Mouse (Mus musculus): ENCODE data around the gene Ccdc50. TPM values are rescaled to one million over a fixed set of nuclear protein-coding genes. Genes with fewer than 3 reads are reported as not detected.

The Ccdc50 gene
- polyA plus RNA-seq, 1 experiment: 13.8 TPM

DNA sequence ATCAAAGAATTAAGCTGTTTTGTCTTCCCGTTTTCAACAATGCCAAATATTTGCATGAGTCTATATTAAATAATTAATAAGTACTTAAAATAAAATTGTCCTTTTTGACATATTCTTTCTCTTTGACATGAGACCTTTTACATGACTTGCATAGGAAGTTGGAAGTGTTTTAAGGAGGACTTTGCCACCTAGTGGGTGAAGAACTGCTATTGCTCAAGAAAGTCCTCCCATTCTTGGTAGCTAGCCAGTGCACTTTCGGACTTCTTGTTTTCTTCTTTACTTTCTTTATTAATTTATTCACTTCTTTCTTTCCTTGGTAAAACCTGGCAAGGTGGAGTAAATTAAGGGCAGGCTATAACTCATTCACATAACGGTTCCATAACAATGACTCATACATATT lies 55.3 kb downstream of the Ccdc50 start:
- Histone ChIP-seq H3K27me3 (ENCODE audit: control insufficient read depth, insufficient read depth, insufficient read length) (no peaks in the 10 kb centered on the region), H3K4me3 (no peak overlapping the region), H3K36me3 (ENCODE audit: control insufficient read depth, insufficient read depth) (peaks cover 35% of the 10 kb centered on the region), H3K79me2 (ENCODE audit: control insufficient read depth, insufficient read depth) (no peaks in the 10 kb centered on the region), H3K4me2 (ENCODE audit: low read depth) (no peak overlapping the region), H3ac (ENCODE audit: control insufficient read depth, insufficient read length) (no peak overlapping the region)
- no peak for TF ChIP-seq POLR2AphosphoS2 (IDR thresholded peaks at IDR 0.05; ENCODE audit: insufficient read length, low read depth)
- no peak for TF ChIP-seq SRF (IDR thresholded peaks at IDR 0.05; ENCODE audit: control insufficient read depth, insufficient read length, low read depth)
- TF ChIP-seq REST (IDR thresholded peaks at IDR 0.05; ENCODE audit: insufficient read depth, insufficient read length): no peak
- no peak for TF ChIP-seq MAX (IDR thresholded peaks at IDR 0.05; ENCODE audit: low read depth)
- TF ChIP-seq MYOG (IDR thresholded peaks at IDR 0.05; ENCODE audit: control insufficient read depth in 1 of 3, insufficient read depth in 1 of 3, insufficient read length in 2 of 3, low read depth in 2 of 3): no peak
- no peak for TF ChIP-seq MYOD1 (IDR thresholded peaks at IDR 0.05; ENCODE audit: control insufficient read depth in 1 of 3, insufficient read length in 2 of 3, low read depth in 2 of 3)
- no peak for TF ChIP-seq POLR2A (IDR thresholded peaks at IDR 0.05; ENCODE audit: insufficient read length, low read depth)
- no peak for TF ChIP-seq USF1 (IDR thresholded peaks at IDR 0.05; ENCODE audit: low read depth)
- no peak for TF ChIP-seq E2F4 (IDR thresholded peaks at IDR 0.05; ENCODE audit: insufficient read depth)
- no peak for TF ChIP-seq TCF3 (IDR thresholded peaks at IDR 0.05; ENCODE audit: insufficient read length, low read depth)
- no peak for TF ChIP-seq CEBPB (IDR thresholded peaks at IDR 0.05; ENCODE audit: insufficient read depth, poor library complexity, severe bottlenecking)
- TF ChIP-seq TCF12 (IDR thresholded peaks at IDR 0.05; ENCODE audit: insufficient read depth, poor library complexity, severe bottlenecking): no peak

DNA sequence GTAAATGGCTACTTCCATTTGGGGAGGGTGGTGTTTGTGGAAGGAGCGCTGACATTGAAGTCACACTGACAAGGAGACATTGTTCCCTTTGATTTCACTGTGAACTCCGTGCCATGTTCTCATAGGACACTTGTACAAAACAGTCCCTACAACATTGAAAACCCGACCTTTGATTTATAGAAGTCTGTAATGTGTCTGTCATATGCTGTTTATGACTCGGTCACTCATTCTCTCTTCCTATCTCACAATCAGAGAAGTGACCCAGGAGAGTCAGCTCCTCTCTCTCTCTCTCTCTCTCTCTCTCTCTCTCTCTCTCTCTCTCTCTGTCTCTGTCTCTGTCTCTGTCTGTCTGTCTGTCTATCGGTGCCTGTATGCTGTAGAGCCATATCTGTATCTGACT lies 60.7 kb downstream of the Ccdc50 start:
- no peak overlapping the region for H3K4me3 ChIP-seq
- no peak for TF ChIP-seq TCF3 (IDR thresholded peaks at IDR 0.05; ENCODE audit: insufficient read length, low read depth)
- TF ChIP-seq POLR2A (IDR thresholded peaks at IDR 0.05; ENCODE audit: insufficient read length, low read depth): no peak
- no peak for TF ChIP-seq MYOG (IDR thresholded peaks at IDR 0.05; ENCODE audit: control insufficient read depth in 1 of 3, insufficient read depth in 1 of 3, insufficient read length in 2 of 3, low read depth in 2 of 3)
- no peak for TF ChIP-seq CEBPB (IDR thresholded peaks at IDR 0.05; ENCODE audit: insufficient read depth, poor library complexity, severe bottlenecking)
- H3K4me2 ChIP-seq (ENCODE audit: low read depth): no peak overlapping the region
- H3ac ChIP-seq (ENCODE audit: control insufficient read depth, insufficient read length): no peak overlapping the region
- H3K36me3 ChIP-seq (ENCODE audit: control insufficient read depth, insufficient read depth): peaks cover 27% of the 10 kb centered on the region
- no peaks in the 10 kb centered on the region for H3K27me3 ChIP-seq (ENCODE audit: control insufficient read depth, insufficient read depth, insufficient read length)
- H3K79me2 ChIP-seq (ENCODE audit: control insufficient read depth, insufficient read depth): no peaks in the 10 kb centered on the region

DNA sequence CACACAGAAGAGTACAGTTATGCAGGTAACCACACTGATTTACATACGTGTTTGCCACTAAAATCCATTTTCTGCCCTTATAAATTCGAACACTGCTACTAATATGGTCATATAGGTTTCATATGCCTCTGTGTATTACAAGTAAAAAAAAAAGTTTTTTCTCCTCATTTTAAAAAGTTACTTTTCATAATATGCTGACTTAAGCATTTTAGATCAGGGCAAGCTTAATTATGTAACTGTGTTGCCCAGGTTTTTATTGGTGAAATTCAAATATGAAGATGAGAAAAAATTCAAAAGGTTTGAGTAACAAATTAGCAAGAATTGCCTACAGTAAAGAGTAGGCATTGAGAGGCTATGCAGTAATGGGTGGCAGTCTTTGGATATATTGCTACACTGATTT lies 62.0 kb downstream of the Ccdc50 start:
- Histone ChIP-seq H3ac (ENCODE audit: control insufficient read depth, insufficient read length) (no peak overlapping the region), H3K4me2 (ENCODE audit: low read depth) (no peak overlapping the region), H3K27me3 (ENCODE audit: control insufficient read depth, insufficient read depth, insufficient read length) (no peaks in the 10 kb centered on the region), H3K36me3 (ENCODE audit: control insufficient read depth, insufficient read depth) (peaks cover 24% of the 10 kb centered on the region), H3K79me2 (ENCODE audit: control insufficient read depth, insufficient read depth) (no peaks in the 10 kb centered on the region), H3K4me3 (no peak overlapping the region)
- no peak for TF ChIP-seq CEBPB (IDR thresholded peaks at IDR 0.05; ENCODE audit: insufficient read depth, poor library complexity, severe bottlenecking)

DNA sequence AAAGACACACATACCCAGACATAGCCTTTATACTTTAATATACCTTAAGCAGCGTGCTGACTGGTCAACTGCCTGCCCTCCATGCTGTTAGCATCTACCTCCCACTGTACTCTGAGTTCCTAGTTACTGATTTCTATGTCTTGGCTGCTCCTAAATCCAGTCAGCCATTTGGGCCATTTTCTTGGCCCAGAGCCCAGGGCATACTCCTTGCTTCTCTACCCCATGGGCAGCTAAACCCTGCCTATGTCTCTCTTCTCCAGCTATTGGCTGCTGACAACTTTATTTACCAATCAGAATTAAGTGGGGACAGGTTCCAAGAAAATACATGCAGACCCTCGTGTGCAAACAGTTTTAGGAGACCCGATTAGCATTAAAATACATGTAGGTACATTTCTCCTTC lies 64.7 kb downstream of the Ccdc50 start:
- H3K4me3 ChIP-seq: no peak overlapping the region
- H3K79me2 ChIP-seq (ENCODE audit: control insufficient read depth, insufficient read depth): no peaks in the 10 kb centered on the region
- no peak overlapping the region for H3K4me2 ChIP-seq (ENCODE audit: low read depth)
- peaks cover 9% of the 10 kb centered on the region for H3K36me3 ChIP-seq (ENCODE audit: control insufficient read depth, insufficient read depth)
- no peak overlapping the region for H3ac ChIP-seq (ENCODE audit: control insufficient read depth, insufficient read length)
- no peaks in the 10 kb centered on the region for H3K27me3 ChIP-seq (ENCODE audit: control insufficient read depth, insufficient read depth, insufficient read length)
- TF ChIP-seq REST (IDR thresholded peaks at IDR 0.05; ENCODE audit: insufficient read depth, insufficient read length): no peak
- no peak for TF ChIP-seq MAX (IDR thresholded peaks at IDR 0.05; ENCODE audit: low read depth)
- no peak for TF ChIP-seq TCF3 (IDR thresholded peaks at IDR 0.05; ENCODE audit: insufficient read length, low read depth)
- TF ChIP-seq SRF (IDR thresholded peaks at IDR 0.05; ENCODE audit: control insufficient read depth, insufficient read length, low read depth): no peak
- no peak for TF ChIP-seq MYOG (IDR thresholded peaks at IDR 0.05; ENCODE audit: control insufficient read depth in 1 of 3, insufficient read depth in 1 of 3, insufficient read length in 2 of 3, low read depth in 2 of 3)
- no peak for TF ChIP-seq POLR2A (IDR thresholded peaks at IDR 0.05; ENCODE audit: insufficient read length, low read depth)
- TF ChIP-seq POLR2AphosphoS2 (IDR thresholded peaks at IDR 0.05; ENCODE audit: insufficient read length, low read depth): no peak

DNA sequence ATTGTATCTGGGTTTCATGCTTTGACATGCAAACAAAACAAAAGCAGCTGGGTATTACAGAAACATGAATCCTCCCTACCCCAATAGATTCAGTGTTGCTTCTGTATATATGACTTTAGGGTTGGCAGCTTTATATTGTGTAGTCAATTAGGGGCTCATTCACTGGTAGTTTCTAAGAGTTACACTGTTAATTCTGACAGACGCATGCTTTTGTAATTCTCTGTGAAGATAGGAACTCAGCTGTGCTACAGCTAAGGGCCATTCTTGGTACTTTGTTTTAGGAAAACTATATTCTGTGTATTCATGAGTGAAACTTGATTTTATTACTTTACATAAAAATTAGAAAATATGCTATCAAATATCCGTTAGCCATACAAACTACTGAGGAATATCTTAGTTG lies 65.2 kb downstream of the Ccdc50 start:
- Histone ChIP-seq H3K4me2 (ENCODE audit: low read depth) (no peak overlapping the region), H3K4me3 (no peak overlapping the region), H3K36me3 (ENCODE audit: control insufficient read depth, insufficient read depth) (peaks cover 6% of the 10 kb centered on the region), H3ac (ENCODE audit: control insufficient read depth, insufficient read length) (no peak overlapping the region), H3K79me2 (ENCODE audit: control insufficient read depth, insufficient read depth) (no peaks in the 10 kb centered on the region), H3K27me3 (ENCODE audit: control insufficient read depth, insufficient read depth, insufficient read length) (no peaks in the 10 kb centered on the region)
- TF ChIP-seq POLR2A (IDR thresholded peaks at IDR 0.05; ENCODE audit: insufficient read length, low read depth) (no peak), USF1 (IDR thresholded peaks at IDR 0.05; ENCODE audit: low read depth) (no peak), CEBPB (IDR thresholded peaks at IDR 0.05; ENCODE audit: insufficient read depth, poor library complexity, severe bottlenecking) (no peak), MYOD1 (IDR thresholded peaks at IDR 0.05; ENCODE audit: control insufficient read depth in 1 of 3, insufficient read length in 2 of 3, low read depth in 2 of 3) (no peak), REST (IDR thresholded peaks at IDR 0.05; ENCODE audit: insufficient read depth, insufficient read length) (no peak), MYOG (IDR thresholded peaks at IDR 0.05; ENCODE audit: control insufficient read depth in 1 of 3, insufficient read depth in 1 of 3, insufficient read length in 2 of 3, low read depth in 2 of 3) (no peak), POLR2AphosphoS2 (IDR thresholded peaks at IDR 0.05; ENCODE audit: insufficient read length, low read depth) (no peak)
